Mouse (Mus musculus): Measurements from ENCODE around the gene Brd4.
"Not testable (repeated sequence)": the region's sequence is repeated elsewhere in the genome, so short reads cannot be mapped to it uniquely, and the experiment has no call there.

Gene Brd4

DNA sequence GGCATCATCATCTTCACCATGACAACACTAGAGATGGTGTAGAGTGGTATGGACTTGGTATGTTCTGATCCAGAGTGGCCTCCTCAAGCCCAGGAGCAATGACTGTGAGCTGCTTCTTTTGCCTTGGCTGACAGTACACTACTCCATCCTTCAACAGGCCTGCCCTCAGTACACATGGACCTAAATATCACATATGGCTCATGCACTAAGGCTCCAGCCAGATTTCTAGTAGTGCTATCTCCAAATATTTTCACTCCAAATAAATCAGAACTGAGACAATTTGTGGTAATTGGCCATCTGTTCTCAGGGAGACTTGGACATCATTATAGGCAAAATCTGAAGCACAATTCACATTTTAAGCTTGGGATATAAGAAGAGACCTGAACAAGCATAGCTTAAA lies 51.3 kb downstream of the Brd4 start:
- DNase-seq (ENCODE audit: low spot score in 2 of 2): no peak

DNA sequence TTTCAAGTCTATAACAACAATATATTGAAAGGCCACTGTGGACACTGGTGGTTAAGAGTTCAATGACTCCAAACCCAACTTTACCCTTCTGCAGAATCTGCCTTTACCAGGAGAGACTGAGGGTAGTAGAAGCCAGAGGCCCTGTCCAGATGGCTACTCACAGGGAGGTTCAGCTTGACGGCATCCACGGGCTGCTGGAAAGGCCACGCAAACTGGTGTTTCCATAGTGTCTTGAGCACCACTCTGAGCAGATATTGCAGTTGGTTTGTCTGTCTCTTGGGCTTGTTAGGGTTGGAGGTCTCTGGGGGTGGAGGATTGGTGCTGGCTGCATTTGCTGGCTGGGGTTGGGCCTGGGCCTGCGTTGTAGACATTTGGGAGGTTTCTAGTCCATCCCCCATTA lies 55.3 kb downstream of the Brd4 start:
- DNase-seq (ENCODE audit: low spot score in 2 of 2): no peak

DNA sequence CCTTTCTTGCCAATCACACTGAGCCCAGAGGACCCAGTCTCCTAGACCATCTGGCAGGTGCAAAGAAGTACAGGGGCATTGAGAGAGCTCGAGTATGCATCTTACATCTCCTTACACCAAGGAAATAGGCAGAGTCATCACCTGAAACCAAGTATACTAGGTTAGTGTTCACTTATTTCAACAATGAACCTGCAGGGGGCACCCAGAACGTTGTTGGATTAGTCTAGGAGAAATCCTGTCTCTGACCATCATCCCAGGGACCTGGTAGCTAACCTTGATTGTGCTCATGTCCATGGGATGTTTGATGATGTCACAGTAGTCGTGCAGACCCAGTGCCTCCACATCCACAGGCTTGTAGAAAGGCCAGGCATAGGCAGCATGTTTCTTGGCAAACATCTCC lies 63.6 kb downstream of the Brd4 start:
- no peak for DNase-seq (ENCODE audit: low spot score in 2 of 2)

DNA sequence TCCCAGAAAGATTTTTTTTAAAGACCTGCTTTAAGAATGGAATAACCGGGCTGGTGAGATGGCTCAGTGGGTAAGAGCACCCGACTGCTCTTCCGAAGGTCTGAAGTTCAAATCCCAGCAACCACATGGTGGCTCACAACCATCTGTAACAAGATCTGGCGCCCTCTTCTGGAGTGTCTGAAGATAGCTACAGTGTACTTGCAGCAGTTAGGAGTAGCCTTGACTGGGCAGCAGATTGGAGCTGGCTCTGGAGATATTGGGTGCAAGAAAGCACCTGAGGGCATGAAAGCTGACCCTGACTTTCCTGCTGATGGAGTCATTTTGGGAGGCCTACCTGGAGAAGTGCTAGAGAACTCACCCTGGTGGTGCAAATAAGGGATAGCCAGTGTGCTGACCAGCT lies 68.9 kb downstream of the Brd4 start:
- not testable (repeated sequence) for DNase-seq (ENCODE audit: low spot score in 2 of 2)

DNA sequence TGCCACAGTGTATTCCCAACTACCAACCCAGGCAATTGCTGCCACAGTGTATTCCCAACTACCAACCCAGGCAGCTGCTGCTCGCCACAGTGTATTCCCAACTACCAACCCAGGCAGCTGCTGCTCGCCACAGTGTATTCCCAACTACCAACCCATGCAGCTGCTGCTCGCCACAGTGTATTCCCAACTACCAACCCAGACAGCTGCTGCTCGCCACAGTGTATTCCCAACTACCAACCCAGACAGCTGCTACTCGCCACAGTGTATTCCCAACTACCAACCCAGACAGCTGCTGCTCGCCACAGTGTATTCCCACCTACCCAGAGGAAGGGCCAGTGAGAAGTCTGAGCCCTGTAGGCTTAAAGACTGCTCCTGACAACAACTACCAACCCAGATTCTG lies 73.0 kb downstream of the Brd4 start:
- DNase-seq (ENCODE audit: low spot score in 2 of 2): not testable (repeated sequence)

DNA sequence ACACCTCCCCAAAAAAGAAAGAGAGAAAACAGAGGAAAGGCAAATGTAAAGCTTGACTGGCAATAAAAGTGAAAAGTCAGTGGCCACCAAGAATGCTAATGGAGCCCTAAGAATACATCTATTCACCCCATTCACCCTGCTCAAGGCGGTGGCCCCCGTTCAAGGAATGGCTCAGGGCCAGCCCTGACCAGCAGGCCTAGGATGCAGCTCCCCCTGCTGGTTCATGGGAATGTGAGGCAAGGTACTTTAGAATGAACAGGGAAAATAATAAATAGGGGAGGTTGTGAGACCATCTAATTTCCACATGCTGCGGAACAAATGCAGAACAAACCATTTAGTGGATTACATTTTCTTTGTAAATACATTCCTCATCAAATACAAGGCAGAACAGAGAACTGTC lies 74.8 kb downstream of the Brd4 start:
- DNase-seq (ENCODE audit: low spot score in 2 of 2): peak; percentile 61 to 71

DNA sequence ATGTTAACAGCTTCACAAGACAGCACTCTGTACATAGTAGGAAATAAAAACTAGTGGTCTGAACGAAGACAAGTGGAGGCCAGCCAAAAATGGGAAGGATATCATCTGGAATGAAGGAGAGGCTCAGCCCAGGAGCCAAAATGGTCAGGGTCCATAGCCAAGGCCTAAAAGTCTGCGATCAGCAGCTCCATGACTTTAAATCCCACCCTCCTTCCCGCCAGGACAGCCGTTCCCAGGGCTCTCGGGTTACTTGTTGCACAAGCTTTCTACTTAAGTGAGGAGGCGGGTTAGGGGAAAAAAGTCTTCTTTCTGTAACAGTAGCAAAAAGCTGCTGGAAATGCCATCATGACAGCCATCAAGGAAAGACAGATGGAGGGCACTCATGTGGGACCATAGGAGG lies 75.4 kb downstream of the Brd4 start:
- DNase-seq (ENCODE audit: low spot score in 2 of 2): no peak

DNA sequence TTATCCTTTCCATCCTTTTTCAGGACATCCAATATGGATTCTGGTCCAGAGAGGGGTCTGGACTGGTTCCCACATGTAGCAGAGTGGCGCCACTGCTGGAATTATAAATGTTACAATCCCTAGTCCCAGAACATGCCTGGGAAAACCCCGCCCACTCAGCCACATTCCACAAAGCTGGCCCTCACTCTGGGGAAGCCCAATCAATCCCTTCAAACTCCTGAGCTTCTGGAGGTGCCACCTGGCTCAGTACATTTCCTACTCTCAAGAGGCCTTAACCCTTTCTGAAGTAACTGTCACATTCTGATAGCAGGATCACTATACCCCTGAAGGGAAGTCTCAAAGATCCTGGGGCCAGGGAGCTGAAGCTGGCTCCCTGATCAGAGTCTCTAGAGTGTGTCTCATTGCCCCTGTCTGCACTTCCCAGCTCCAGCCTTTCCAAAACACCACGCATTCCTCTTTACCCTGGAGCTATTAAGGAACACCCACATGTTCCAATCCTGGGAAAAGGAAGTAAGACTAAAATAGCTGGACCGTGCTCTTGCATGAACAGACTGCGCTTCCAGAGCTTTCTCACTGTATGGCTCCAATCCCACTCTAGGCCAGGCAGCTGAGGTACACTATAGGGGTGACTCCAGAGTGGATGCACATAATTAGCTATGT lies 76.8 kb downstream of the Brd4 start:
- DNase-seq (ENCODE audit: low spot score in 2 of 2): no peak

DNA sequence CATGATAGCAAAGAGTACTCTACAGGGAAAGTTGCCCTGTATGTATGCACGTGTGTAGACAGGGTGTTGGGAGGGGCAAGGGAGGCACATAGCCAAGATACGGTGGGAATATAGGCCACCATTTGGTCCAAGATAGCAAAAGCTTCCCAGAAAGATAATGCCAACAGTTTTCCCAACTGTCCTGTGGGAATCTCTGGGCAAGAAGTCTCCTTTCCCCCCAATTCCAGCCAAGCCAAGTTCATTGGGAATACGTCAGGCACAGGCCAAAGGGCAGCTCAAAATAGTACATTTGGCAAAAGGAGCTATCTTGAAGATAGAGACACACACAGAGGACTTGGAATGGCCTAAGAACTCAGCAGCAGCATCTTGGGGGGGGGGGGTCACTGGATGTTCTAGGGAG lies 79.2 kb downstream of the Brd4 start:
- no peak for DNase-seq (ENCODE audit: low spot score in 2 of 2)

DNA sequence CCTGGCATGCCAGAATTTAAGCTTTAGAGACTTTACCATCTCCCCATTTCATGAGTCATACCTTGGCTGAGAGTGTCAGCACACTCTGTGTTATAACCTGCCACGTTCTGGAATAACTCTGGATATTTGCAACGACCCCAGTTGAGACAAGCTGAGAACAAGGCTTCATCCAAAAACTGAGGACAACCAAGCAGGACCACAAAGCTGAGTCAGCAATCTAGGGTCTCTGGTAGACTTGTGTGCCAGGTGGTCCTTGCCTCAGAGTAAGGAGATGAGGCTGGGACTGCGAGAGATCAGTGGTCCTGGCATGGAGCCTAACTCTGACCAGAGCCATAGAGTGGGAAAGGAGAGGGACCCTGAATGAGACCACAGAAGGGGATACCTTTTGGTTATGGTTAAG lies 81.5 kb downstream of the Brd4 start:
- DNase-seq (ENCODE audit: low spot score in 2 of 2): no peak

DNA sequence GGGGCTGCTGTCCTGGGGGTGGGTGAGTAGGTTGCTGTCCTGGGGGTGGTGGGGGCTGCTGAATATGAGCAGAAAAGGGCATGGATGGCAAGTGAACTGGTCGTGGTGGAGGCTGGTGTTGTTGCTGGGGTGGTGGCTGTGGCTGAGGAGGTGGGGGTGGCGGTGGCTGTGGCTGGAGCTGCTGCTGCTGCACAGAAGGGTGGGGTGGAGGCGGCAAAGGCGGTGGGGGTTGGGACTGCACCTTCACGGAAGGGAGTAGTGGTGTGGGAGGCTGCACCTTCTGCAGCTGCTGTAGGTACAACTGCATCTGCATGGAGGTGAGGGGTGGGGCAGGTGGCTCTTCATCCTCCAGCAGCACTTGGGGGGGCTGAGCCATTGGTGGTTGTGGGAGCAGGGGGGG lies 83.4 kb downstream of the Brd4 start:
- DNase-seq (ENCODE audit: low spot score in 2 of 2): no peak

DNA sequence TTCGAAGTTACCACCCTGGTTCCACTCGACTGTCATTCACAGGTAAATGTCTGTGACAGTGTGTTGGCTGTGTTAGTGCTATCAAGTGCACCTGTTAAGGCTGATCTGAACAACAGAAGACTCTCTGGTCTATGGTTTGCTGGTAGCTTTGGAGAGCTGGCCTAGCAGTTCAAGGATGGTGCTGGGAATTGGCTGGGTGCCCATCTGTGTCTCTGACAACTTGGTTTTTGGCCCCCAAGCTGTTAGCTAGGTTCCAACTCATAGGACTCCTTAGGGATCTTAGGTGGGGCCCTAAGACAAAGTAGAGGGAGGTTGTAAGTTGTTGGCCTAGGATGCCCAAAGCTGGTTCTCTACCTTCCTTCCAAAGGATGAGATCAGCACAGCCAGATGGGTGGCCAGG lies 84.7 kb downstream of the Brd4 start:
- DNase-seq (ENCODE audit: low spot score in 2 of 2): no peak

DNA sequence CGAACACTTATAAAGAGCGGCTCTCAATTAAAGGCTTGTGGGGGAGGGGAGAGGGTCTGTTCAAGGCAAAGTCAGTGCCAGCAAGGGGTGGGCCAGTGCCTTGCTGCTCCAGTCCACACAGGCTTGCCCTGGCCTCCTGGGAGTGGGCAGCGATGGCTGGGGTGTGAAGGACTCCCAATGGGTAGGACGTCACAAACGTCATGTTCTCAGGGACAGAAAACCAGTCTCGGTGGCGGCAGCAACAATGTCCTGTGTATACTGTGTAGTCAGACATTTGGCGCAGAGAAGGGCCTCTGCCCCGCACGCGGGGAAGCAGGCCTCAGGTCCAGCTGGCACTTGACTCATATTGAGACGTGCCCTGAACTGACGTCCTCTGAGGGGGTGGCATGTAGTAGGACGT lies 87.4 kb downstream of the Brd4 start:
- peak in 1 of 2 experiments; percentile 26 for DNase-seq (ENCODE audit: low spot score in 2 of 2)

DNA sequence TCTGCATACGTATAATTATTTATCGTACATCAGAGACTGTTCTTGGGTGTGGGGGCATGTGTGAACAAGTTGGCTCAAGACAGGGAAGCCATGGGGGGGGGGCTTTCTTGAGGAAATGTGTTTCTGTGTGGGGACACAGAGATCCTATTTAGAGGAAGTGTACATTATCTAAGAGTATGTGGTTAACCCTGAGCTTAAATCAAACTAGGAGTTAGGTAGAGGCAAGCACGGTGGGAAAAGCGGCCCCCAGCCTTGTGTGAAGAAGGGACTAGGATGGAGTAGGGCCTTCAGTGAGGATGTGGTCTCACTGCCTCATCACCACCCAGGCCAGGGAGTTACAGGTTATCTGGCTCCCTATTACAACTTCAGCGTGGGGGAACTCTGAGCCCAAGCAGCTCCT lies 88.8 kb downstream of the Brd4 start:
- no peak for DNase-seq (ENCODE audit: low spot score in 2 of 2)

DNA sequence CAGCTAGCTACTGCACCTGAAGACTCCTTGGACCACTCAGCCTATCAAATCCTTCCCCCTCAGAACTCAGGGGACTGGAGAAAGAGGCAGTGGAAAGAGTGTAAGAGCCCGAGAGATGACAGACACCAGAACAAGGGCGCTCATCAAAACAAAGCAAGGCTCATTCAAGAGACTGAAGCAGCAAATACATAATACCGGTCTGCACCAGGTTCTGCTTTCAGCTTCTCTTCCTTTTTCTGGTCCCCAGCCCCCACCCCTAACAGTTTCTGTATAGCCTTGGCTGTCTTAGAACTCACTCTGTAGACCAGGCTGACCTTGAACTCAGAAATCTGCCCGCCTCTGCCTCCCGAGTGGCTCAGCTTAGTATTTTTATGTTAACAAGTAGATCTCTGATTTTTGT lies 91.5 kb downstream of the Brd4 start:
- DNase-seq (ENCODE audit: low spot score in 2 of 2): no peak

DNA sequence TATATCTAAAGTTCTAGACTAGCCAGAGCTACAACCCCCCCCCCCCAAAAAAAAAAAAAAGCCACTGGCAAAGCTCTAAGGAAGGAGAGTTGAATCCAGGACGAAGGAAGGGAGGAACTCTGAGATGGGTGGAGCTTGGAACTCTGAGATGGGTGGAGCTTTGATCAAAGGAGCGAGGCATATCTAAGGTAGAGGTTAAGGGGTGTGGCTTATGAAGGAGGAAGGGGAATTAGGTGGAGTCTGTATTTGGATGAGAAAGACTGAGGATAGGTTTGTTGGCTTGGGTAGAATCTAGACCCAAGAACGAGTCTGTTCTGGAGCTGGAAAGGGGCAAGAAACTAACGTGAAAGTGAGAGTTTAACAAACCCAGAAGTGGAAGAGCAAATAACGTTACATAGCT lies 94.7 kb downstream of the Brd4 start:
- no peak for DNase-seq (ENCODE audit: low spot score in 2 of 2)

DNA sequence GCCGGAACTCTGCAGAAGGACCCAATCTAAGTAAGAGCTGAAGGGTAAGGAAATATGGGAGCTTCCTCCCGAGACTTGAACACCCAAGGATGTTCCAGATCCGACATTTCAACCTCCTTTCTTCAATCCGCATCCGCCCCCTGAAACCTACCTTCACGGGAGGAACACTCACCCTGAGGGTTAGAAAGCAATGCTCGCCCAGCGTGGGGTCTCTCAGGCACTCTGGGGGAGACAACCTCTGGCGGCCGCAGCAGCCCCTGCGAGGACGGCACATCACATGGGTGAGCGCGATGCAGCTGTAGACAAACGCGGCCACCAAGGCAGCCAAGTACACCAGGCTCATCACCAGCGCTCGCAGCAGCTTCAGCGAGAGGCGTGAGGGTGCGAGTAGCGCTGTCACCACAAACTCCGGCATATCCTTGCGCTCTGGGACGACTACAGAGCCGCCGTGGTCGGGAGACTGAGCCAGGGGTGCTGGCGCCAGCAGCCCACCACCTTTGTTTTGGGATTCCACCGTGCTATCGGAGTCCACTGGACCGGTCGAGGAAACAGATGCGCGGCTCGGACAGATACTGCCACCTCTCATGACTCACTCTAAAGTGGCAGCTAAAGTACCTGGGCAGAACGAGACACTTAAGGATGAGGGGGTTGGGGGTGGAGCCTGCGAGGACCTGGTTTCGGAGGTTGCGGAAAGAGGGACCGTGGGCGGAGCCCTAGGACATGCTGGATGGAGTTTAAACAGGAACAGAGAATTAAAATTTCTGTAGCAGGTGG lies 95.5 kb downstream of the Brd4 start, which contains the start of gene Ephx3:
Gene Ephx3 (minus strand): TSS at position 687 of the 774 bp plus-strand sequence.
- no peak for DNase-seq (ENCODE audit: low spot score in 2 of 2)

DNA sequence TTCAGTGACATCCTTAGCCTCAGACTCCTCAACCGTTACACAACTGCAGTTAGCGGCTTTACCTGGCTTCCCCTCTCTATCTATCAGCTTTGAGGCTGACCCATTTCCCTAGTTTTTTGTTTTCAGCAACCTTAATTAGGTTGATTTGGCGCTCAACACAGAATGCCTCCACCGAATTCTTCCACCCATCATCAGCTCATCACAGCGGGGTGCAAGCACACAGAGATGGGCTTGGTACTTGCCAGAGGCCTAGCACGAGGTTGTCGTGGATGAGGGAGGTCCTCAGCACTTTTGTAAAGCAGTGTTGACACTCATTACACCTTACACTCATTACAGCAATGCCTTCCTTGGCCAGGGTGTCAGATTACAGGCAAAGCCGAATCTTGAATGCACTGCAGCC lies 101.5 kb downstream of the Brd4 start:
- DNase-seq (ENCODE audit: low spot score in 2 of 2): no peak

DNA sequence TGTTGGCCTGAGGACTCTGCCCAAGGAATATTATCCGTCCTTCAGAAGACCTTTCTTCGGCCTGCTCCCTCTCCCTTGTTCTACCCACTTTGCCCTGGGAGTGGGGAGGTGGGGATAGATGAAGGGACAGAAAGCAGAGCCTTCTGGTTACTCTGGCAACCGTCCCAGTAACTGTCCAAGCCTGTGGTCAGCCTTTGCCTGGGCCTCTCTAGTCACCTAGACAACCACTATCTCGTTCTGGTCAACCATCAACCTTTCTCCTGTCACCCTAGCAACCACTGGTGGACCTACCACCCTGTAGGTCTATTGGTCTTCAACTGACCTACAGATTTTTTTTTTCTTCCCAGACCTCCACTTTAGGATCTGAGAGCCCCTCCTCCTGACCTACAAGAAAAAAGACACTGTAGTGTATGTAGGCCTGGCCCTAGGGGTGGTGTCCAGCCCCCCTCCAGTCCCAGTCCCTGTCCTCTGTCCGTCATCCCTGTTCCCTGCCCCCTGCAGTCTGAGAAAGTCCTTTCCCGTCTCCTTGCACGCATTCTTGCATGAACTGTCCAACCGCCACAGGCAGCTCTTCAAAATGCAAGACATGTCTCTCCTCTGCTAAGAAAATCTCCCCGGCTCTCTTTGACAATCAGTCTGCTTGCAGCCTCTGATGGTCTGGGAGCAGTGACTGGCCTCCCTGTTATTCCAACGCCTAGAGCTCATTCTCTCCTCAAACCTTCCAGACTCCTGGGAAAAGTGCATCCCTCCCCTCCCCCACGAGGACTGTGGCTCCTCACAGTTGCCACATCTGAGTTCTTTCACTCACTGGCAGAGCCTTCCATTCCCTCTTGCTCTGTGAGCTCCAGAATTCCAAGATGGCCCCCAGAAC lies 104.7 kb downstream of the Brd4 start:
- peak in 1 of 2 experiments; percentile 37 for DNase-seq (ENCODE audit: low spot score in 2 of 2)

DNA sequence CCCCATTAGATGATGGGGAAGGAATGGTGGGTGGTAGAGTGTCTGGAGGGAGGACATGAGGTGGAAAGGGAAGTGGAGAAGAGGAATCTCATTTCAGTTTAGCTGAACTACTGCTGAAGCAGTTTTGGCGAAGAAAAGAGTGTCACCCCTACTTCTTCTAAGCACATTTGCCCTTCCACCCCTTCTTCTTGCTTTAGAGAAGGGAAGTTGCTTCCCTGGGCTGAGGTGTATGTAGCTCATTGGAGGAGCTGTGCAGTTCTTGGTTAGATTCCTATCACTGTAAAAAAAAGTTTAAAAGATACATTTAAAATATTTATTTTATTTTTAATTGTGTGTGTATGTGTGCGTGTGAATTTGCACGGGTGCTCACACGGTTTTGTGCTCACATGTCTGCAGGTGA lies 107.6 kb downstream of the Brd4 start:
- DNase-seq (ENCODE audit: low spot score in 2 of 2): no peak

DNA sequence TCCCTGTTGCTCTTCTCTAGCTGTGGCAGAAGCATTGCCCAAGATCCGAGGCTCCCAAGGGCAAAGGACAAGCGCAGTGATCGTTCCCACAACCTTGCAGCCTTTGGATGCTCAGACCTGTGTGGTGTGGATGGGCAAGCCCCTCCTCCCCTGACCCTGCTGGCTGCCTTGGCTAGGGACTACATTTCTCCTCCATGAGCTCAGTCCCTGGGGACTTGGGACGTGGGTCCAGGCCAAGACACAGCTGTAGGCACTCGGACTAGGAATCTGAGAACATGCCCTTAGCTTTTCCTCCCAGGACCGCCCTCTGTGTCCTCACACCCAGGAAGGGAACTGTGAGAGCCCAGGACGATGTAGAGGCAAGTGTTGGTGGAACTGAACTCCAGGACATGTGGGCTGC lies 111.4 kb downstream of the Brd4 start:
- DNase-seq (ENCODE audit: low spot score in 2 of 2): no peak

DNA sequence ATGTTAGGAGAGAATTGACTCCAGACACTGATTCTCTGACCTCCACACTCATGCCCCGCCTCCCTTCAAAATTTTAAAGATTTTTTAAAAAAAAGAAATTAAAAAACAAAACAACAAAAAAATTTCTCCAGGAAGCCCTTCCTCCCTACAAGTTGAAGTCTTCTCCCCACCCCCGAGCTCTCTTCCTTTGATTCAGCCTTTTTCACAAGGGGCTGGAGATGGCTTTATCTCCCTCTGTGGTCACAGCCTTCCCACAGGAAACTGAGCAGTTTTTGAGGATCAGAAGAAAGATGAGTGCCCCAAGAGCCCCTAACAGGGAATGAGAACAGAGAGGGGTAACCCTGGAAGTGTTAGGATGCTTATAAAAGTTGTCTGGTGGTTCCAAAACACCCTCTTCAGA lies 112.0 kb downstream of the Brd4 start:
- DNase-seq (ENCODE audit: low spot score in 2 of 2): no peak
